Mouse (Mus musculus) embryonic facial prominence, embryonic 11.5 days (tissue): ENCODE measurements around the gene Psmd13. TPM values are rescaled to one million over a fixed set of nuclear protein-coding genes. Genes with fewer than 3 reads are reported as not detected.

ENCODE experiments used
- ATAC-seq: fragments of 200-750 bp; cut with Nextera tagmentation; replicated peaks from 2 replicates; pipeline ENCODE4 v1.8.0; 2017; ENCODE audit warnings: low read depth; ENCODE audit not compliant: insufficient number of reproducible peaks, low FRiP score, low TSS enrichment
- DNase-seq: peaks from one replicate; pipeline ENCODE4 v3.0.0-alpha.2; 2015; ENCODE audit warnings: low spot score
- H3K27ac ChIP-seq: fragments of 300-500 bp; sonication (generic); replicated peaks from 2 replicates; pipeline ENCODE4 v1.5.1; 2014; ENCODE audit warnings: mild to moderate bottlenecking, low read depth, low read length, control low read depth
- H3K27me3 ChIP-seq: fragments of 300-500 bp; sonication (generic); 2 replicates; pipeline ENCODE4 v1.6.1; 2014; ENCODE audit warnings: mild to moderate bottlenecking, low read length, moderate library complexity, mixed read lengths; ENCODE audit not compliant: control insufficient read depth, insufficient read depth
- H3K36me3 ChIP-seq: fragments of 300-500 bp; sonication (generic); replicated peaks from 2 replicates; pipeline ENCODE4 v1.6.1; 2014; ENCODE audit warnings: low read depth, mild to moderate bottlenecking, low read length, moderate library complexity, mixed read lengths; ENCODE audit not compliant: control insufficient read depth, insufficient read depth
- H3K4me1 ChIP-seq: fragments of 300-500 bp; sonication (generic); 2 replicates; pipeline ENCODE4 v1.6.1; 2014; ENCODE audit warnings: low read length, mixed read lengths; ENCODE audit not compliant: control insufficient read depth, insufficient read depth
- H3K4me2 ChIP-seq: fragments of 300-500 bp; sonication (generic); 2 replicates; pipeline ENCODE4 v1.6.1; 2014; ENCODE audit warnings: low read depth, mild to moderate bottlenecking, control low read depth, low read length, moderate library complexity
- H3K4me3 ChIP-seq: fragments of 300-500 bp; sonication (generic); 2 replicates; pipeline ENCODE4 v1.5.1; 2014; ENCODE audit warnings: low read depth, low read length, control low read depth
- H3K9ac ChIP-seq: fragments of 300-500 bp; sonication (generic); replicated peaks from 2 replicates; pipeline ENCODE4 v1.6.1; 2014; ENCODE audit warnings: mild to moderate bottlenecking, control low read depth, low read length
- H3K9me3 ChIP-seq: fragments of 300-500 bp; sonication (generic); replicated peaks from 2 replicates; pipeline ENCODE4 v1.6.1; 2016; ENCODE audit warnings: mild to moderate bottlenecking, low read length, inconsistent platforms, mixed read lengths; ENCODE audit not compliant: control insufficient read depth
- WGBS: fragments of 180-500 bp; shearing (Covaris S2); extraction: QIAGEN DNeasy Blood & Tissue Kit; methylation state at CpG from one replicate; pipeline ENCODE4 v1.1.7; 2014; 5-methylcytosine and 5-hydroxymethylcytosine counted together
- polyA plus RNA-seq: library from polyadenylated mRNA; unstranded; fragments of >200 nt; fragmentation: Nextera tagmentation; extraction: Ambion mirVana; gene quantifications from 2 replicates; pipeline ENCODE4 v1.2.1, GENCODE M21; 2014

Gene Psmd13
- polyA plus RNA-seq, 1 experiment from 2014 or later, result 185 TPM

- Histone ChIP-seq H3K4me1 (peaks cover 2% of the 10 kb centered on the region), H3K27ac (no peak overlapping the region), H3K9ac (no peak overlapping the region), H3K36me3 (peaks cover 7% of the 10 kb centered on the region; the same call in 1 of the 2 replicates), H3K9me3 (no peaks in the 10 kb centered on the region), H3K4me3 (no peak overlapping the region), H3K27me3 (no peaks in the 10 kb centered on the region), H3K4me2 (no peak overlapping the region)
- WGBS, result 92% methylated on average over 5 of the region's 5 CpGs
- ATAC-seq, result no peak
- DNase-seq, result no peak
These were observed 21.0 kb upstream of the Psmd13 start for GRCm38 (mm10) chr7:140860728-140861127.

GRCm38 (mm10) chr7:140864761-140865160 lies 17.0 kb upstream of the Psmd13 start:
- Histone ChIP-seq H3K4me3 (no peak overlapping the region), H3K36me3 (peaks cover 7% of the 10 kb centered on the region; the same call in 1 of the 2 replicates), H3K27me3 (no peaks in the 10 kb centered on the region), H3K4me2 (no peak overlapping the region), H3K9me3 (no peaks in the 10 kb centered on the region), H3K4me1 (no peaks in the 10 kb centered on the region), H3K27ac (no peak overlapping the region), H3K9ac (no peak overlapping the region)
- ATAC-seq, result no peak
- no peak for DNase-seq
- 88% methylated on average over 12 of the region's 12 CpGs for WGBS

- no peaks in the 10 kb centered on the region for H3K27me3 ChIP-seq
- DNase-seq (no peak), ATAC-seq (no peak)
- H3K36me3 ChIP-seq, result no peaks in the 10 kb centered on the region
- H3K9ac ChIP-seq, result no peak overlapping the region
- no peaks in the 10 kb centered on the region for H3K9me3 ChIP-seq
- WGBS, result 90% methylated on average over 4 of the region's 4 CpGs
- H3K4me3 ChIP-seq, result no peak overlapping the region
- H3K4me2 ChIP-seq, result no peak overlapping the region
- no peaks in the 10 kb centered on the region for H3K4me1 ChIP-seq
- no peak overlapping the region for H3K27ac ChIP-seq
These were observed 7.5 kb upstream of the Psmd13 start for GRCm38 (mm10) chr7:140874224-140874623.

- no peaks in the 10 kb centered on the region for H3K27me3 ChIP-seq
- no peak overlapping the region for H3K9ac ChIP-seq
- no peaks in the 10 kb centered on the region for H3K9me3 ChIP-seq
- no peaks in the 10 kb centered on the region for H3K4me1 ChIP-seq
- DNase-seq (no peak), ATAC-seq (no peak)
- no peaks in the 10 kb centered on the region for H3K36me3 ChIP-seq
- H3K4me2 ChIP-seq, result no peak overlapping the region
- no peak overlapping the region for H3K27ac ChIP-seq
- H3K4me3 ChIP-seq, result no peak overlapping the region
- 80% methylated on average over 6 of the region's 6 CpGs for WGBS
These were observed 4.4 kb upstream of the Psmd13 start for GRCm38 (mm10) chr7:140877364-140877763.

GRCm38 (mm10) chr7:140879355-140879754 lies 2.4 kb upstream of the Psmd13 start:
- WGBS, result 86% methylated on average over 7 of the region's 7 CpGs
- Histone ChIP-seq H3K27me3 (no peaks in the 10 kb centered on the region), H3K27ac (no peak overlapping the region), H3K9ac (no peak overlapping the region), H3K4me3 (no peak overlapping the region), H3K9me3 (no peaks in the 10 kb centered on the region), H3K36me3 (no peaks in the 10 kb centered on the region), H3K4me2 (no peak overlapping the region), H3K4me1 (0 out of 2 replicates have a peak, but pooled peaks cover 2% of the 10 kb centered on the region)
- DNase-seq, result no peak
- no peak for ATAC-seq

GRCm38 (mm10) chr7:140880419-140880818 lies 1.3 kb upstream of the Psmd13 start:
- H3K27ac ChIP-seq, result no peak overlapping the region
- H3K36me3 ChIP-seq, result no peaks in the 10 kb centered on the region
- no peak overlapping the region for H3K4me2 ChIP-seq
- no peaks in the 10 kb centered on the region for H3K27me3 ChIP-seq
- H3K4me3 ChIP-seq, result no peak overlapping the region
- WGBS, result 85% methylated on average over 3 of the region's 3 CpGs
- H3K9ac ChIP-seq, result no peak overlapping the region
- DNase-seq (no peak), ATAC-seq (no peak)
- H3K9me3 ChIP-seq, result no peaks in the 10 kb centered on the region
- H3K4me1 ChIP-seq, result 0 out of 2 replicates have a peak, but pooled peaks cover 2% of the 10 kb centered on the region

GRCm38 (mm10) chr7:140880865-140881515 lies 778 bp upstream of the Psmd13 start:
- no peak overlapping the region for H3K27ac ChIP-seq
- 0 out of 2 replicates have a peak, but pooled peaks cover 2% of the 10 kb centered on the region for H3K4me1 ChIP-seq
- peak overlapping the region; percentile 78 for H3K4me3 ChIP-seq
- ATAC-seq, result no peak
- H3K4me2 ChIP-seq, result peak overlapping the region; percentile 63
- DNase-seq, result no peak
- no peaks in the 10 kb centered on the region for H3K27me3 ChIP-seq
- H3K9ac ChIP-seq, result peak overlapping the region; percentile 75
- no peaks in the 10 kb centered on the region for H3K36me3 ChIP-seq
- no peaks in the 10 kb centered on the region for H3K9me3 ChIP-seq
- 22% methylated on average over 8 of the region's 8 CpGs for WGBS

GRCm38 (mm10) chr7:140882469-140882803 lies 668 bp downstream of the Psmd13 start:
- Histone ChIP-seq H3K9ac (peak overlapping the region; percentile 75), H3K9me3 (no peaks in the 10 kb centered on the region), H3K4me1 (0 out of 2 replicates have a peak, but pooled peaks cover 2% of the 10 kb centered on the region), H3K4me2 (peak overlapping the region; percentile 63), H3K36me3 (no peaks in the 10 kb centered on the region), H3K4me3 (peak overlapping the region; percentile 78), H3K27ac (no peak overlapping the region), H3K27me3 (no peaks in the 10 kb centered on the region)
- no peak; the same call in none of the 2 replicates for ATAC-seq
- WGBS, result 0% methylated on average over 12 of the region's 12 CpGs
- DNase-seq, result no peak
